ENCODE assay signal across 29 mouse cellular contexts in the genomic region with DNA sequence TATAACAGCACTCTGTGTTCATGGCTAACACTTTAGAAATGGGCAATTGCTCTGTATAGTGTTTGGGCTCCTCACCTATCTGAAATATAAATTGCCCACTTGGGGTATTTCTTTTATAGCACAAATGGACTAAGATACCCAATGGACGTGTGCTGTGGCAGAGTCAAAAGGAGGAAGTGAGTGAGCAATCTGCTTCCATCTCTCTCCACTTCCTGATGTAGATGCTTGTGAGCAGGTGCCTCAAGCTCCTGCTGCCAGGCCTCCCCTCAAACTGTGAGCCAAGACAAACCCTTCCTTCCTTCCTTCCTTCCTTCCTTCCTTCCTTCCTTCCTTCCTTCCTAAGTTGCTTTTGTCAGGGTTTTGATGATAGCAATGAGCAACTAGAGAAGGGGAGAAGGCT.
A peak's percentile ranks its signal among the peaks of the same experiment; 100 is the strongest.
DNase-seq lines count a peak whose midpoint lies in the region; ATAC-seq and TF ChIP-seq lines count a peak whose summit lies in the region.
"Had no signal": no experiment of that assay in that cellular context is flagged by ENCODE, and none has a peak within 500 bp of the region (broad histone marks: within the 10 kb centered on the region; RNA-seq: fewer than 3 reads in every experiment).

No protein-coding gene starts in this region.

- TF ChIP-seq POLR2A in lung, adult 2 months (IDR thresholded peaks at IDR 0.05; ENCODE audit: borderline replicate concordance, extremely low read depth, low read depth, low read length), result no peak

- H3K36me3 ChIP-seq in lung, embryonic 16.5 days (ENCODE audit: control insufficient read depth, insufficient read depth, low read length), result no peaks in the 10 kb centered on the region
- no peaks in the 10 kb centered on the region for H3K36me3 ChIP-seq in stomach, postnatal 0 days (ENCODE audit: control insufficient read depth, insufficient read depth, low read length)
- H3K36me3 ChIP-seq in liver, embryonic 12.5 days, result no peaks in the 10 kb centered on the region
- H3K36me3 ChIP-seq in heart, embryonic 10.5 days, result no peaks in the 10 kb centered on the region
- H3K36me3 ChIP-seq: embryonic facial prominence, embryonic 10.5 days; embryonic facial prominence, embryonic 15.5 days; G1E; hindbrain, embryonic 10.5 days; kidney, embryonic 15.5 days; liver, embryonic 15.5 days; midbrain, embryonic 12.5 days; neural tube, embryonic 13.5 days had no signal

- no peak for ATAC-seq in lung, embryonic 16.5 days (ENCODE audit: low read depth)
- peak; percentile 83 for ATAC-seq in megakaryocyte, adult 5-6 weeks (ENCODE audit: poor library complexity, severe bottlenecking)
- ATAC-seq in stomach, postnatal 0 days (ENCODE audit: low FRiP score, low TSS enrichment), result no peak
- no peak for ATAC-seq in liver, embryonic 12.5 days
- ATAC-seq: forebrain, embryonic 13.5 days; hindbrain, embryonic 16.5 days had no signal

- H3K9me3 ChIP-seq in lung, embryonic 16.5 days (ENCODE audit: control insufficient read depth, low read length), result no peaks in the 10 kb centered on the region
- H3K9me3 ChIP-seq in stomach, postnatal 0 days (ENCODE audit: control insufficient read depth, low read length), result no peaks in the 10 kb centered on the region
- no peaks in the 10 kb centered on the region for H3K9me3 ChIP-seq in liver, embryonic 12.5 days (replicated peaks)
- H3K9me3 ChIP-seq in heart, embryonic 10.5 days, result no peaks in the 10 kb centered on the region
- H3K9me3 ChIP-seq: embryonic facial prominence, embryonic 10.5 days; embryonic facial prominence, embryonic 15.5 days; forebrain, embryonic 13.5 days; G1E; hindbrain, embryonic 10.5 days; kidney, embryonic 15.5 days; liver, embryonic 15.5 days; midbrain, embryonic 12.5 days; neural tube, embryonic 13.5 days had no signal

- H3K27ac ChIP-seq in lung, embryonic 16.5 days (ENCODE audit: low read length), result peak overlapping the region; percentile 80; the same call in 1 of the 2 replicates
- H3K27ac ChIP-seq in stomach, postnatal 0 days (replicated peaks), result 0 out of 2 replicates have a peak overlapping the region, but pooled peaks have one; percentile 45
- no peak overlapping the region for H3K27ac ChIP-seq in liver, embryonic 12.5 days
- H3K27ac ChIP-seq in heart, embryonic 10.5 days, result no peak overlapping the region
- H3K27ac ChIP-seq: embryonic facial prominence, embryonic 10.5 days; embryonic facial prominence, embryonic 15.5 days; forebrain, embryonic 13.5 days; hindbrain, embryonic 10.5 days; kidney, embryonic 15.5 days; liver, embryonic 15.5 days; macrophage; midbrain, embryonic 12.5 days; neural tube, embryonic 13.5 days had no signal

- no peaks in the 10 kb centered on the region for H3K27me3 ChIP-seq in lung, embryonic 16.5 days (ENCODE audit: control insufficient read depth, insufficient read depth, low read depth, low read length)
- H3K27me3 ChIP-seq in stomach, postnatal 0 days (ENCODE audit: control insufficient read depth, insufficient read depth, low read length), result no peaks in the 10 kb centered on the region
- H3K27me3 ChIP-seq in liver, embryonic 12.5 days (replicated peaks), result no peaks in the 10 kb centered on the region
- H3K27me3 ChIP-seq in heart, embryonic 10.5 days (ENCODE audit: insufficient read depth, poor library complexity, severe bottlenecking), result no peaks in the 10 kb centered on the region
- H3K27me3 ChIP-seq: embryonic facial prominence, embryonic 15.5 days; kidney, embryonic 15.5 days; liver, embryonic 15.5 days; midbrain, embryonic 12.5 days; neural tube, embryonic 13.5 days had no signal

- H3K4me2 ChIP-seq in lung, embryonic 16.5 days (ENCODE audit: low read depth, low read length), result no peak overlapping the region
- no peak overlapping the region for H3K4me2 ChIP-seq in stomach, postnatal 0 days (replicated peaks; ENCODE audit: low read depth)
- H3K4me2 ChIP-seq in liver, embryonic 12.5 days, result no peak overlapping the region
- H3K4me2 ChIP-seq: embryonic facial prominence, embryonic 15.5 days; forebrain, embryonic 13.5 days; kidney, embryonic 15.5 days; liver, embryonic 15.5 days; midbrain, embryonic 12.5 days; neural tube, embryonic 13.5 days had no signal

- TF ChIP-seq CTCF in lung, adult 2 months (IDR thresholded peaks at IDR 0.05; ENCODE audit: insufficient read depth, low read length), result no peak
- no peak for TF ChIP-seq CTCF in stomach, postnatal 0 days (IDR thresholded peaks at IDR 0.05; ENCODE audit: low read depth)

- DNase-seq in lung, adult 2 months, result no peak
- peak; percentile 16 for DNase-seq in MEL-GATA-1-ER (ENCODE audit: extremely low read depth, low read depth)
- no peak for DNase-seq in stomach, postnatal 0 days (ENCODE audit: low spot score)
- DNase-seq in heart, embryonic 10.5 days (ENCODE audit: low spot score), result no peak
- DNase-seq: adrenal gland, postnatal 25 days; gastrocnemius, postnatal 14 days; heart, postnatal 14 days; kidney, adult 18-20 months; kidney, postnatal 25 days; liver; retina, postnatal 1 day; right cerebral cortex, postnatal 14 days; spleen, adult 18-20 months; thymus, postnatal 4 days had no signal

- no peak for TF ChIP-seq EP300 in stomach, postnatal 0 days (optimal IDR thresholded peaks at IDR 0.05)

- WGBS in lung, embryonic 16.5 days, result 88% methylated on average over 1 of the region's 1 CpGs
- 49% methylated on average over 1 of the region's 1 CpGs for WGBS in lung, adult 2 months
- 71% methylated on average over 1 of the region's 1 CpGs for WGBS in stomach, postnatal 0 days
- 30% methylated on average over 1 of the region's 1 CpGs for WGBS in liver, embryonic 12.5 days (ENCODE audit: insufficient replicate concordance)
- WGBS in heart, embryonic 10.5 days, result 59% methylated on average over 1 of the region's 1 CpGs

- peaks cover 31% of the 10 kb centered on the region for H3K4me1 ChIP-seq in lung, embryonic 16.5 days (replicated peaks; ENCODE audit: control insufficient read depth, insufficient read depth, low read length)
- H3K4me1 ChIP-seq in lung, adult 2 months (ENCODE audit: control insufficient read depth, insufficient read depth, low read length), result peaks cover 15% of the 10 kb centered on the region
- peaks cover 11% of the 10 kb centered on the region for H3K4me1 ChIP-seq in stomach, postnatal 0 days (replicated peaks; ENCODE audit: control insufficient read depth, insufficient read depth)
- peaks cover 13% of the 10 kb centered on the region for H3K4me1 ChIP-seq in liver, embryonic 12.5 days
- H3K4me1 ChIP-seq in heart, embryonic 10.5 days, result peaks cover 16% of the 10 kb centered on the region

- H3K9ac ChIP-seq in lung, embryonic 16.5 days (ENCODE audit: low read length), result no peak overlapping the region
- H3K9ac ChIP-seq in stomach, postnatal 0 days (ENCODE audit: low read length), result no peak overlapping the region
- H3K9ac ChIP-seq in liver, embryonic 12.5 days, result no peak overlapping the region
- H3K9ac ChIP-seq: embryonic facial prominence, embryonic 15.5 days; forebrain, embryonic 13.5 days; kidney, embryonic 15.5 days; liver, embryonic 15.5 days; midbrain, embryonic 12.5 days; neural tube, embryonic 13.5 days had no signal

- H3K4me3 ChIP-seq in lung, embryonic 16.5 days (ENCODE audit: low read length), result no peak overlapping the region
- no peak overlapping the region for H3K4me3 ChIP-seq in lung, adult 2 months (replicated peaks; ENCODE audit: extremely low read depth, low read depth, low read length)
- no peak overlapping the region for H3K4me3 ChIP-seq in stomach, postnatal 0 days (ENCODE audit: low read depth, low read length)
- H3K4me3 ChIP-seq in liver, embryonic 12.5 days, result no peak overlapping the region
- H3K4me3 ChIP-seq in heart, embryonic 10.5 days, result no peak overlapping the region
- H3K4me3 ChIP-seq: embryonic facial prominence, embryonic 10.5 days; embryonic facial prominence, embryonic 15.5 days; forebrain, embryonic 13.5 days; heart, adult 2 months; hindbrain, embryonic 10.5 days; kidney, embryonic 15.5 days; liver, embryonic 15.5 days; midbrain, embryonic 12.5 days; neural tube, embryonic 13.5 days had no signal

Comparison
In these comparisons a context has a peak if more than half of its experiments do, and no peak if none do; other contexts are left out.
1. H3K27ac ChIP-seq: peak in lung, embryonic 16.5 days (single experiment) and stomach, postnatal 0 days (single experiment); none in liver, embryonic 12.5 days (single experiment) and heart, embryonic 10.5 days (single experiment).